Mouse (Mus musculus) spleen, postnatal 36 days (tissue): ENCODE results near the gene Sympk.

Source experiments
- DNase-seq, 2 experiments: peaks; one replicate each; pipeline ENCODE4 v3.0.0; 2022; ENCODE audit warnings: low spot score in 2 of 2, mixed read lengths in 1 of 2

The Sympk gene

GRCm38 (mm10) chr7:19007026-19007977 lies 16.9 kb upstream of the Sympk start:
- DNase-seq: no peak

GRCm38 (mm10) chr7:19010581-19010980 lies 13.6 kb upstream of the Sympk start:
- DNase-seq: no peak

- DNase-seq: no peak
Observed at GRCm38 (mm10) chr7:19012025-19012621, 12.1 kb upstream of the Sympk start.

GRCm38 (mm10) chr7:19012882-19013281 lies 11.3 kb upstream of the Sympk start:
- DNase-seq: no peak

- DNase-seq: no peak
Observed at GRCm38 (mm10) chr7:19014452-19014851, 9.7 kb upstream of the Sympk start.

GRCm38 (mm10) chr7:19016042-19016441 lies 8.1 kb upstream of the Sympk start:
- DNase-seq: no peak

- DNase-seq: no peak
Observed at GRCm38 (mm10) chr7:19017909-19018308, 6.3 kb upstream of the Sympk start.

GRCm38 (mm10) chr7:19021048-19021447 lies 3.1 kb upstream of the Sympk start:
- no peak for DNase-seq

GRCm38 (mm10) chr7:19022189-19022958 lies 1.8 kb upstream of the Sympk start:
- no peak for DNase-seq

- peak; percentile 33 to 47 for DNase-seq
Observed at GRCm38 (mm10) chr7:19023357-19023814, 791 bp upstream of the Sympk start, which contains the start of gene Foxa3. Gene Foxa3 (minus strand): TSS chr7:19023538.

- DNase-seq: peak; percentile 19 to 35
Observed at GRCm38 (mm10) chr7:19024581-19025255, 541 bp downstream of the Sympk start.

- DNase-seq: no peak
Observed at GRCm38 (mm10) chr7:19028067-19028466, 3.9 kb downstream of the Sympk start.

- peak; percentile 30 to 45 for DNase-seq
Observed at GRCm38 (mm10) chr7:19029084-19029653, 5.0 kb downstream of the Sympk start.

- no peak for DNase-seq
Observed at GRCm38 (mm10) chr7:19031641-19032040, 7.5 kb downstream of the Sympk start.

- DNase-seq: no peak
Observed at GRCm38 (mm10) chr7:19044616-19045015, 20.4 kb downstream of the Sympk start.

- no peak for DNase-seq
Observed at GRCm38 (mm10) chr7:19046286-19047069, 22.3 kb downstream of the Sympk start.

GRCm38 (mm10) chr7:19048006-19048527 lies 23.9 kb downstream of the Sympk start:
- DNase-seq: no peak

GRCm38 (mm10) chr7:19049252-19049651 lies 25.1 kb downstream of the Sympk start:
- DNase-seq: no peak

GRCm38 (mm10) chr7:19050172-19050571 lies 26.0 kb downstream of the Sympk start:
- DNase-seq: no peak

GRCm38 (mm10) chr7:19051161-19051560 lies 27.0 kb downstream of the Sympk start:
- no peak for DNase-seq
